Mouse (Mus musculus) skeletal muscle tissue, adult 2 months (tissue): Measurements from ENCODE around the gene Tlk2.
A peak's percentile ranks its signal among the peaks of the same experiment; 100 is the strongest.

Experiments used
- DNase-seq: peaks from one replicate; pipeline ENCODE4 v3.0.0-alpha.2; 2012; ENCODE audit warnings: low read depth, low spot score

The Tlk2 gene

GRCm38 (mm10) chr11:105261116-105261515, 82.5 kb downstream of the Tlk2 start:
- DNase-seq, result no peak

GRCm38 (mm10) chr11:105261601-105262351, 83.2 kb downstream of the Tlk2 start:
- no peak for DNase-seq

GRCm38 (mm10) chr11:105264506-105264905, 85.9 kb downstream of the Tlk2 start:
- DNase-seq, result no peak

GRCm38 (mm10) chr11:105264988-105265387, 86.4 kb downstream of the Tlk2 start:
- no peak for DNase-seq

- peak; percentile 62 for DNase-seq
Observed at GRCm38 (mm10) chr11:105270155-105270554, 91.5 kb downstream of the Tlk2 start.

- no peak for DNase-seq
Observed at GRCm38 (mm10) chr11:105280456-105280855, 101.8 kb downstream of the Tlk2 start.

- no peak for DNase-seq
Observed at GRCm38 (mm10) chr11:105281291-105281690, 102.7 kb downstream of the Tlk2 start.

GRCm38 (mm10) chr11:105281763-105282459, 103.3 kb downstream of the Tlk2 start:
- DNase-seq, result no peak

- peak; percentile 90 for DNase-seq
Observed at GRCm38 (mm10) chr11:105282460-105282859, 103.9 kb downstream of the Tlk2 start.

- DNase-seq, result no peak
Observed at GRCm38 (mm10) chr11:105283016-105283415, 104.4 kb downstream of the Tlk2 start.

GRCm38 (mm10) chr11:105285720-105286119, 107.1 kb downstream of the Tlk2 start:
- no peak for DNase-seq

- no peak for DNase-seq
Observed at GRCm38 (mm10) chr11:105289403-105289802, 110.8 kb downstream of the Tlk2 start.

- DNase-seq, result peak; percentile 78
Observed at GRCm38 (mm10) chr11:105291681-105292123, 113.1 kb downstream of the Tlk2 start.

GRCm38 (mm10) chr11:105292124-105293071, 113.8 kb downstream of the Tlk2 start, which contains the start of gene Mrc2:
Gene Mrc2 (plus strand): TSS chr11:105292643.
- no peak for DNase-seq

GRCm38 (mm10) chr11:105293101-105293581, 114.5 kb downstream of the Tlk2 start:
- no peak for DNase-seq

- DNase-seq, result no peak
Observed at GRCm38 (mm10) chr11:105293901-105294494, 115.4 kb downstream of the Tlk2 start.

- no peak for DNase-seq
Observed at GRCm38 (mm10) chr11:105296084-105296483, 117.5 kb downstream of the Tlk2 start.

- no peak for DNase-seq
Observed at GRCm38 (mm10) chr11:105310197-105310596, 131.6 kb downstream of the Tlk2 start.

GRCm38 (mm10) chr11:105311291-105311975, 132.8 kb downstream of the Tlk2 start:
- no peak for DNase-seq

GRCm38 (mm10) chr11:105312311-105312942, 133.8 kb downstream of the Tlk2 start:
- DNase-seq, result no peak
